Comparison of ENCODE assay signal across 13 mouse cellular contexts in the genomic region with DNA sequence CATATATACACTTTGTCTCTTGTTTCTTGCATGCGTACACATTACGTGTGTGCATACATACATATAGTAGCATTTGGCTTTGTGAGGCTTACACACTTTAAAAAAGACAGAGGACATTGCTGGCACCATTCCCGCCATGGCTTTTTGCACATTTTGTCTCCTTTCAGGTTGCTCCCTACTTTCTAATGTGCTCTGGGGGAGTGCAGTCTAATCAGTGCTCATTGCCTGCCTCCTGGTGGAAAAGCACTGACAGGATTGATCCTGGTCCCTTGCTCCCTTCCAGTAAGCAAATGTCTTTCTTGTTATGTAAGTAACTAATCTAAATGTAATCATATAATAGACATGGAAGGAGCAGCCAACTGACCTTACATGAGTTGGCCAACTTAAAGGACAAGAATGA.
A peak's percentile ranks its signal among the peaks of the same experiment; 100 is the strongest.
DNase-seq lines count a peak whose midpoint lies in the region; TF ChIP-seq lines count a peak whose summit lies in the region.
"Had no signal": no experiment of that assay in that cellular context is flagged by ENCODE, and none has a peak within 500 bp of the region (broad histone marks: within the 10 kb centered on the region; RNA-seq: fewer than 3 reads in every experiment).

No protein-coding gene starts in this region.

- WGBS in thymus, adult 2 months = 99% methylated on average over 3 of the region's 3 CpGs

- peak; percentile 62 for TF ChIP-seq CTCF in gastrocnemius, adult 2 months (IDR thresholded peaks at IDR 0.05)
- TF ChIP-seq CTCF in brain, embryonic 14.5 days (IDR thresholded peaks at IDR 0.05; ENCODE audit: borderline replicate concordance, extremely low read depth, insufficient read depth, insufficient read length) = peak; percentile 9; the same call in 1 of the 2 replicates
- TF ChIP-seq CTCF in thymus, adult 2 months (IDR thresholded peaks at IDR 0.05; ENCODE audit: borderline replicate concordance, control insufficient read depth, extremely low read depth, insufficient read depth, low read length, poor library complexity) = no peak

- H3K27me3 ChIP-seq in thymus, adult 2 months (ENCODE audit: control insufficient read depth, insufficient read depth, low read length) = no peaks in the 10 kb centered on the region
- H3K27me3 ChIP-seq: embryonic facial prominence, embryonic 12.5 days; limb, embryonic 15.5 days; midbrain, embryonic 12.5 days had no signal

- H3K4me1 ChIP-seq in thymus, adult 2 months (replicated peaks; ENCODE audit: control insufficient read depth, insufficient read depth, low read length) = peaks cover 5% of the 10 kb centered on the region
- H3K4me1 ChIP-seq: embryonic facial prominence, embryonic 12.5 days had no signal

- DNase-seq in gastrocnemius, adult 2 months = no peak
- no peak for DNase-seq in gastrocnemius, postnatal 14 days
- peak; percentile 33 for DNase-seq in layer of hippocampus, adult 11-12 months (ENCODE audit: low spot score)
- DNase-seq in layer of hippocampus, adult 8-10 months (ENCODE audit: low spot score in 2 of 2) = no peak
- DNase-seq in NIH3T3 (ENCODE audit: low read depth) = peak; percentile 48
- DNase-seq in brain, embryonic 14.5 days (ENCODE audit: low read depth) = peak; percentile 27
- no peak for DNase-seq in spleen, adult 12 weeks (ENCODE audit: low spot score)
- no peak for DNase-seq in thymus, adult 2 months
- DNase-seq: retina, postnatal 1 day had no signal

- no peak overlapping the region for H3K4me3 ChIP-seq in gastrocnemius, adult 2 months
- no peak overlapping the region for H3K4me3 ChIP-seq in thymus, adult 2 months (ENCODE audit: control insufficient read depth, insufficient read depth, low read length)
- H3K4me3 ChIP-seq: embryonic facial prominence, embryonic 12.5 days; limb, embryonic 15.5 days; midbrain, embryonic 12.5 days had no signal

- no peak overlapping the region for H3K27ac ChIP-seq in gastrocnemius, adult 2 months
- no peak overlapping the region for H3K27ac ChIP-seq in thymus, adult 2 months (ENCODE audit: control insufficient read depth, insufficient read depth, low read length)
- H3K27ac ChIP-seq: embryonic facial prominence, embryonic 12.5 days; hindbrain, embryonic 14.5 days; limb, embryonic 15.5 days; midbrain, embryonic 12.5 days had no signal

- no peak for TF ChIP-seq POLR2A in brain, embryonic 14.5 days (IDR thresholded peaks at IDR 0.05; ENCODE audit: borderline replicate concordance, extremely low read depth, insufficient read depth, insufficient read length, poor library complexity, severe bottlenecking)
- no peak for TF ChIP-seq POLR2A in thymus, adult 2 months (IDR thresholded peaks at IDR 0.05; ENCODE audit: control insufficient read depth, extremely low read depth, insufficient read depth, low read length, poor library complexity)

- no peaks in the 10 kb centered on the region for H3K36me3 ChIP-seq in thymus, adult 2 months (ENCODE audit: control insufficient read depth, insufficient read depth, low read length)
- H3K36me3 ChIP-seq: embryonic facial prominence, embryonic 12.5 days; limb, embryonic 15.5 days; midbrain, embryonic 12.5 days had no signal

- intact Hi-C loops in gastrocnemius, adult 2 months (cut with DNase I) = loop anchor here (2.0 kb wide), 2 partner anchors 65 to 133 kb away; a partner anchor contains a TSS
- intact Hi-C loops in gastrocnemius, postnatal 14 days (cut with DNase I; ENCODE audit: low total_unique reads) = loop anchor here (10.0 kb wide), 1 partner anchor 133 kb away; no protein-coding TSS in a partner anchor

Comparison
In these comparisons a context has a peak if more than half of its experiments do, and no peak if none do; other contexts are left out.
1. DNase-seq: peak in layer of hippocampus, adult 11-12 months (single experiment), NIH3T3 (single experiment) and brain, embryonic 14.5 days (single experiment); none in gastrocnemius, adult 2 months (single experiment), gastrocnemius, postnatal 14 days (single experiment), layer of hippocampus, adult 8-10 months (0 of 2), spleen, adult 12 weeks (single experiment) and thymus, adult 2 months (single experiment).